Mouse (Mus musculus): Measurements from ENCODE around the gene Cstf2. TPM values are rescaled to one million over a fixed set of nuclear protein-coding genes. Genes with fewer than 3 reads are reported as not detected.
A peak's percentile ranks its signal among the peaks of the same experiment; 100 is the strongest.

Gene Cstf2
- polyA plus RNA-seq (2015; fragmentation: Nextera tagmentation; extraction: Ambion mirVana), result 44.3 and 47.9 TPM in 2 replicates

- no peaks in the 10 kb centered on the region for H3K9me3 ChIP-seq (ENCODE audit: low read length)
- H3K36me3 ChIP-seq (ENCODE audit: insufficient read depth, low read length), result no peaks in the 10 kb centered on the region
- H3K27me3 ChIP-seq (ENCODE audit: insufficient read depth, low read length), result no peaks in the 10 kb centered on the region; the same call in 1 of the 2 replicates
- H3K9ac ChIP-seq (replicated peaks; ENCODE audit: low read length), result peak within 1 kb of the TSS; percentile 75
- H3K4me3 ChIP-seq (ENCODE audit: low read length), result peak within 1 kb of the TSS; percentile 65
- peak within 1 kb of the TSS; percentile 85 for H3K27ac ChIP-seq (ENCODE audit: low read length)
- no peaks in the 10 kb centered on the region for H3K4me1 ChIP-seq (ENCODE audit: insufficient read depth, low read length)
- peak within 1 kb of the TSS; percentile 51 for H3K4me2 ChIP-seq (replicated peaks; ENCODE audit: low read depth, low read length)
- ATAC-seq (ENCODE audit: low FRiP score, low TSS enrichment), result peak; percentile 99
- 17% methylated on average over 53 of the region's 77 CpGs for WGBS
Measured at GRCm38 (mm10) chrX:134058987-134059712, at the start of gene Cstf2. TSS of gene Cstf2 (plus strand) at chrX:134059187.

- no peak overlapping the region for H3K4me3 ChIP-seq (ENCODE audit: low read length)
- peak; percentile 87; the same call in 1 of the 2 replicates for ATAC-seq (ENCODE audit: low FRiP score, low TSS enrichment)
- no peak overlapping the region for H3K4me2 ChIP-seq (replicated peaks; ENCODE audit: low read depth, low read length)
- no peaks in the 10 kb centered on the region for H3K27me3 ChIP-seq (ENCODE audit: insufficient read depth, low read length)
- no peaks in the 10 kb centered on the region for H3K4me1 ChIP-seq (ENCODE audit: insufficient read depth, low read length)
- H3K9ac ChIP-seq (replicated peaks; ENCODE audit: low read length), result no peak overlapping the region
- H3K9me3 ChIP-seq (ENCODE audit: low read length), result no peaks in the 10 kb centered on the region
- H3K27ac ChIP-seq (ENCODE audit: low read length), result no peak overlapping the region
- 21% methylated on average over 9 of the region's 9 CpGs for WGBS
- H3K36me3 ChIP-seq (ENCODE audit: insufficient read depth, low read length), result no peaks in the 10 kb centered on the region
Measured at GRCm38 (mm10) chrX:134019005-134019404, 40.0 kb upstream of the Cstf2 start.

- H3K4me2 ChIP-seq (replicated peaks; ENCODE audit: low read depth, low read length), result no peak overlapping the region
- no peaks in the 10 kb centered on the region for H3K36me3 ChIP-seq (ENCODE audit: insufficient read depth, low read length)
- ATAC-seq (ENCODE audit: low FRiP score, low TSS enrichment), result no peak; the same call in 1 of the 2 replicates
- 45% methylated on average over 5 of the region's 5 CpGs for WGBS
- no peaks in the 10 kb centered on the region for H3K9me3 ChIP-seq (ENCODE audit: low read length)
- no peak overlapping the region for H3K9ac ChIP-seq (replicated peaks; ENCODE audit: low read length)
- H3K27ac ChIP-seq (ENCODE audit: low read length), result no peak overlapping the region
- H3K4me3 ChIP-seq (ENCODE audit: low read length), result no peak overlapping the region
- H3K4me1 ChIP-seq (ENCODE audit: insufficient read depth, low read length), result no peaks in the 10 kb centered on the region
- H3K27me3 ChIP-seq (ENCODE audit: insufficient read depth, low read length), result no peaks in the 10 kb centered on the region
Measured at GRCm38 (mm10) chrX:134020664-134021063, 38.3 kb upstream of the Cstf2 start.

- Histone ChIP-seq H3K9me3 (ENCODE audit: low read length) (no peaks in the 10 kb centered on the region), H3K4me3 (ENCODE audit: low read length) (no peak overlapping the region), H3K36me3 (ENCODE audit: insufficient read depth, low read length) (no peaks in the 10 kb centered on the region), H3K27me3 (ENCODE audit: insufficient read depth, low read length) (no peaks in the 10 kb centered on the region), H3K9ac (replicated peaks; ENCODE audit: low read length) (no peak overlapping the region), H3K4me2 (replicated peaks; ENCODE audit: low read depth, low read length) (no peak overlapping the region), H3K27ac (ENCODE audit: low read length) (no peak overlapping the region), H3K4me1 (ENCODE audit: insufficient read depth, low read length) (no peaks in the 10 kb centered on the region)
- 66% methylated on average over 1 of the region's 1 CpGs for WGBS
- no peak for ATAC-seq (ENCODE audit: low FRiP score, low TSS enrichment)
Measured at GRCm38 (mm10) chrX:134048994-134049393, 10.0 kb upstream of the Cstf2 start.

- Histone ChIP-seq H3K4me1 (ENCODE audit: insufficient read depth, low read length) (no peaks in the 10 kb centered on the region), H3K4me2 (replicated peaks; ENCODE audit: low read depth, low read length) (no peak overlapping the region), H3K9ac (replicated peaks; ENCODE audit: low read length) (no peak overlapping the region), H3K4me3 (ENCODE audit: low read length) (no peak overlapping the region), H3K9me3 (ENCODE audit: low read length) (no peaks in the 10 kb centered on the region), H3K27me3 (ENCODE audit: insufficient read depth, low read length) (no peaks in the 10 kb centered on the region; the same call in 1 of the 2 replicates), H3K36me3 (ENCODE audit: insufficient read depth, low read length) (no peaks in the 10 kb centered on the region), H3K27ac (ENCODE audit: low read length) (no peak overlapping the region)
- ATAC-seq (ENCODE audit: low FRiP score, low TSS enrichment), result no peak
- WGBS, result 75% methylated on average over 2 of the region's 2 CpGs
Measured at GRCm38 (mm10) chrX:134056897-134057296, 2.1 kb upstream of the Cstf2 start.

GRCm38 (mm10) chrX:134058040-134058875 lies 729 bp upstream of the Cstf2 start:
- H3K9ac ChIP-seq (replicated peaks; ENCODE audit: low read length), result no peak overlapping the region
- no peak for ATAC-seq (ENCODE audit: low FRiP score, low TSS enrichment)
- H3K9me3 ChIP-seq (ENCODE audit: low read length), result no peaks in the 10 kb centered on the region
- H3K27me3 ChIP-seq (ENCODE audit: insufficient read depth, low read length), result no peaks in the 10 kb centered on the region; the same call in 1 of the 2 replicates
- H3K36me3 ChIP-seq (ENCODE audit: insufficient read depth, low read length), result no peaks in the 10 kb centered on the region
- 78% methylated on average over 14 of the region's 14 CpGs for WGBS
- H3K27ac ChIP-seq (ENCODE audit: low read length), result no peak overlapping the region
- no peaks in the 10 kb centered on the region for H3K4me1 ChIP-seq (ENCODE audit: insufficient read depth, low read length)
- peak overlapping the region; percentile 44 for H3K4me2 ChIP-seq (replicated peaks; ENCODE audit: low read depth, low read length)
- H3K4me3 ChIP-seq (ENCODE audit: low read length), result peak overlapping the region; percentile 65

- H3K27me3 ChIP-seq (ENCODE audit: insufficient read depth, low read length), result no peaks in the 10 kb centered on the region; the same call in 1 of the 2 replicates
- peak overlapping the region; percentile 75 for H3K9ac ChIP-seq (replicated peaks; ENCODE audit: low read length)
- peak overlapping the region; percentile 65 for H3K4me3 ChIP-seq (ENCODE audit: low read length)
- 22% methylated on average over 10 of the region's 10 CpGs for WGBS
- peak overlapping the region; percentile 85; the same call in 1 of the 2 replicates for H3K27ac ChIP-seq (ENCODE audit: low read length)
- no peak for ATAC-seq (ENCODE audit: low FRiP score, low TSS enrichment)
- H3K4me2 ChIP-seq (replicated peaks; ENCODE audit: low read depth, low read length), result peak overlapping the region; percentile 51
- H3K9me3 ChIP-seq (ENCODE audit: low read length), result no peaks in the 10 kb centered on the region
- H3K4me1 ChIP-seq (ENCODE audit: insufficient read depth, low read length), result no peaks in the 10 kb centered on the region
- H3K36me3 ChIP-seq (ENCODE audit: insufficient read depth, low read length), result no peaks in the 10 kb centered on the region
Measured at GRCm38 (mm10) chrX:134059764-134060163, 777 bp downstream of the Cstf2 start.

GRCm38 (mm10) chrX:134085453-134085852 lies 26.5 kb downstream of the Cstf2 start:
- no peak for ATAC-seq (ENCODE audit: low FRiP score, low TSS enrichment)
- 84% methylated on average over 1 of the region's 1 CpGs for WGBS
- Histone ChIP-seq H3K27ac (ENCODE audit: low read length) (no peak overlapping the region), H3K9me3 (ENCODE audit: low read length) (no peaks in the 10 kb centered on the region), H3K4me1 (ENCODE audit: insufficient read depth, low read length) (no peaks in the 10 kb centered on the region), H3K4me2 (replicated peaks; ENCODE audit: low read depth, low read length) (no peak overlapping the region), H3K9ac (replicated peaks; ENCODE audit: low read length) (no peak overlapping the region), H3K4me3 (ENCODE audit: low read length) (no peak overlapping the region), H3K27me3 (ENCODE audit: insufficient read depth, low read length) (no peaks in the 10 kb centered on the region), H3K36me3 (ENCODE audit: insufficient read depth, low read length) (0 out of 2 replicates have a peak, but pooled peaks cover 2% of the 10 kb centered on the region)

GRCm38 (mm10) chrX:134102641-134103040 lies 43.7 kb downstream of the Cstf2 start:
- H3K9ac ChIP-seq (replicated peaks; ENCODE audit: low read length), result no peak overlapping the region
- no peaks in the 10 kb centered on the region for H3K36me3 ChIP-seq (ENCODE audit: insufficient read depth, low read length)
- H3K9me3 ChIP-seq (ENCODE audit: low read length), result no peaks in the 10 kb centered on the region
- H3K27ac ChIP-seq (ENCODE audit: low read length), result no peak overlapping the region
- H3K27me3 ChIP-seq (ENCODE audit: insufficient read depth, low read length), result no peaks in the 10 kb centered on the region; the same call in 1 of the 2 replicates
- no peak overlapping the region for H3K4me3 ChIP-seq (ENCODE audit: low read length)
- no peak for ATAC-seq (ENCODE audit: low FRiP score, low TSS enrichment)
- H3K4me1 ChIP-seq (ENCODE audit: insufficient read depth, low read length), result no peaks in the 10 kb centered on the region
- H3K4me2 ChIP-seq (replicated peaks; ENCODE audit: low read depth, low read length), result no peak overlapping the region
- 78% methylated on average over 2 of the region's 2 CpGs for WGBS
